Mouse (Mus musculus) spleen, adult 2 months (tissue): ENCODE data around the gene Tfap2a.

ENCODE experiments used
- CTCF ChIP-seq: fragments of 200-500 bp; IDR thresholded peaks from 2 replicates; pipeline ENCODE4 v1.5.1; 2011; ENCODE audit warnings: mild to moderate bottlenecking, inconsistent platforms; ENCODE audit not compliant: insufficient read depth, insufficient read length, insufficient replicate concordance; ENCODE audit errors: extremely low read depth
- POLR2A ChIP-seq: fragments of 200-500 bp; IDR thresholded peaks from 2 replicates; pipeline ENCODE4 v1.6.1; 2011; ENCODE audit warnings: low read depth, low read length, inconsistent platforms

DNA sequence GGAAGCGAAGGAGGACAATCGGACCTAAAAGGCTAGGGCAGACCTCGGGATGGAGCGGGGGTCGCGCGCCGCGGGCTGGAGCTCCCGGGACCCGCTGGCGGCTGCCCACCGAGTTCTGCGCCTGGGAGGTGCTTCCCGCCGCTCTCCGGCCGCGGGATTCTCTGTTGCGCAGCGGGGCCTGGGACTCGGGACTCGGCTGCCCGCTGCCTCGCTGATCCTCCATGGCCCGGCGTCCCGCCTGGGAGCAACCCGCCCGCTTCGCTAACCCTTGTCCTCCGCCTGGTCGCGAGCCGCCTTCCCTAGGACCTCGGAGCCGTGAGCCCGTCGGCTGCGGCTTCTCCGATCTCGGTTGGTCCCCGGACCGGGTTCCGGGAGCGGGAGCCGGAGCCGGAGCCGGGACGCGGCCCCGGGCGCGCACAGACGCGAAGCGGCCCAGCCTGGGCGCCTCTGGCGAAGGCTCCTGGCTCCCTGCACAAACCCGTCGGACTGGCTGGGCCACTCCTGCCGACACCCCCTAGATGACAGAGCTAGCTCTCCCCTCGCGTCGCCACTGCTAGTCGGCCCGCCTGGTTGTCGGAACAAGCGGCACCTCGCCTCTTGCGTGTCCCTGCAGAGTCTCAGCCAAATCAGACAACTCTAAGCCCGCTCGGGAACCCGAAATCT is 6.9 kb downstream of the Tfap2a start:
- TF ChIP-seq CTCF (no peak), POLR2A (no peak)
